Mouse (Mus musculus): ENCODE measurements around the gene Gm10282. TPM values are rescaled to one million over a fixed set of nuclear protein-coding genes. Genes with fewer than 3 reads are reported as not detected.

Gene Gm10282
- polyA plus RNA-seq, 1 experiment from 2014 or later = 30.3 TPM

Other genes starting within 250 kb of the Gm10282 start
- 0.05 TPM in 2 replicates for gene Olfr373, start 222.1 kb downstream of the Gm10282 start, polyA plus RNA-seq (2015; fragmentation: Nextera tagmentation; extraction: Ambion mirVana)
- gene Olfr374, start 198.2 kb downstream of the Gm10282 start, polyA plus RNA-seq (2015; fragmentation: Nextera tagmentation; extraction: Ambion mirVana) = 0.06 TPM in 1 of 2 replicates, not detected in the other
- gene Tpm4, start 170.3 kb downstream of the Gm10282 start, polyA plus RNA-seq (2015; fragmentation: Nextera tagmentation; extraction: Ambion mirVana) = 770 and 775 TPM in 2 replicates
- gene Rab8a, start 144.1 kb downstream of the Gm10282 start, polyA plus RNA-seq (2015; fragmentation: Nextera tagmentation; extraction: Ambion mirVana) = 126 and 128 TPM in 2 replicates
- 0.08 TPM in 1 of 2 replicates, not detected in the other for gene Hsh2d, start 115.6 kb downstream of the Gm10282 start, polyA plus RNA-seq (2015; fragmentation: Nextera tagmentation; extraction: Ambion mirVana)
- not detected in 2 replicates for gene Cib3, start 92.4 kb downstream of the Gm10282 start, polyA plus RNA-seq (2015; fragmentation: Nextera tagmentation; extraction: Ambion mirVana)
- not detected in 2 replicates for gene Gm11034, start 91.6 kb downstream of the Gm10282 start, polyA plus RNA-seq (2015; fragmentation: Nextera tagmentation; extraction: Ambion mirVana)
- 73.0 and 74.0 TPM in 2 replicates for gene Fam32a, start 85.5 kb downstream of the Gm10282 start, polyA plus RNA-seq (2015; fragmentation: Nextera tagmentation; extraction: Ambion mirVana)
- 123 and 138 TPM in 2 replicates for gene Ap1m1, start 65.2 kb downstream of the Gm10282 start, polyA plus RNA-seq (2015; fragmentation: Nextera tagmentation; extraction: Ambion mirVana)
- gene Klf2, start 13.8 kb upstream of the Gm10282 start, polyA plus RNA-seq (2015; fragmentation: Nextera tagmentation; extraction: Ambion mirVana) = 12.6 and 14.0 TPM in 2 replicates
- 58.4 and 64.1 TPM in 2 replicates for gene Eps15l1, start 116.2 kb upstream of the Gm10282 start, polyA plus RNA-seq (2015; fragmentation: Nextera tagmentation; extraction: Ambion mirVana)
- 1.5 and 1.9 TPM in 2 replicates for gene Calr3, start 138.6 kb upstream of the Gm10282 start, polyA plus RNA-seq (2015; fragmentation: Nextera tagmentation; extraction: Ambion mirVana)
- gene 1700030K09Rik, start 138.6 kb upstream of the Gm10282 start, polyA plus RNA-seq (2015; fragmentation: Nextera tagmentation; extraction: Ambion mirVana) = 17.0 and 17.3 TPM in 2 replicates
- 71.5 and 77.2 TPM in 2 replicates for gene Cherp, start 170.0 kb upstream of the Gm10282 start, polyA plus RNA-seq (2015; fragmentation: Nextera tagmentation; extraction: Ambion mirVana)
- gene Slc35e1, start 187.4 kb upstream of the Gm10282 start, polyA plus RNA-seq (2015; fragmentation: Nextera tagmentation; extraction: Ambion mirVana) = 18.9 and 21.5 TPM in 2 replicates
- 16.2 and 18.4 TPM in 2 replicates for gene Med26, start 243.0 kb upstream of the Gm10282 start, polyA plus RNA-seq (2015; fragmentation: Nextera tagmentation; extraction: Ambion mirVana)